Mouse (Mus musculus) B cell, adult 2 months (primary cell): ENCODE data around the gene Gm14410.
"Not testable (repeated sequence)": the region's sequence is repeated elsewhere in the genome, so short reads cannot be mapped to it uniquely, and the experiment has no call there.

Source experiments
- DNase-seq, 2 experiments: peaks; one replicate each; pipeline ENCODE4 v3.0.0; 2022

Gene Gm14410

DNA sequence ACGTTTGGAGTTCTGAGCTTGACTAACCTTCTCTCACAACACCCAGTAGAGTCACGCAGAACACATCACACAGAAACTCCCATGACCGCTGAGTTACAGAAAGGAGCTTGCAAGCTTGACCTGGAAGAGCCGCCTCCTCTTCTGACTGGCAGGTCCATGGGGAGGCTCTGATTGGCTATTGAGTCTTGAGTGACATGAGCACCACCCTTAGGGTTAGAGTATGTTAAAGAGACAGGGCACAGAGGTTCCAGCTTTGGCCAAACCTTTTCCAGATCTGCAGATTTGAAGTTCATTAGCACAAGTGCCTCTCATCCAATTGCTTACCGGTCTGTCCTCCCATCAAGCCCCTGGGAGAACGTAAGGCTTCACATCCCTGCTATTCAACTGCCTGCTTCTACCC lies at the start of gene Gm14410:
TSS of gene Gm14410 (minus strand) at position 81 of the 400 bp plus-strand sequence.
- peak; percentile 46 to 55 for DNase-seq

DNA sequence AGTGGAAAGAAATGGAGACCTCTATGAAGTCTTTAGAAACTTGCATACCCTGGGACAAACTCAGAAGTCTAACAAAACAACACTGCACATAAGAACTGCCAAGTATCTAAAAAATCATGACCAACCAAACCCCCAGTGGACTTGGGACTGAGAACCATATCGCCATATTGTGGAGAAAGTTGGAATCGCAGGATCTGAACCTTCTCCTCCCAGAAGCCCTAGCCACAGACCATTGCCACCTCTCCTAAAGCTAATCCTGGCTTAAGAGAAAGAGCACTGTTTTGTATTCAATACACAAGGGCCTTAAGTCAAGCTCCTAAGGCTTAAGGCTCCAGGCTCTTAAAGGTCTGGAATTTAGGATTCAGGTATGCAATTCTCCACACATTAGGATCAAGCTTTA lies 41.2 kb upstream of the Gm14410 start:
- not testable (repeated sequence) for DNase-seq

GRCm38 (mm10) chr2:177230461-177230860 lies 24.2 kb upstream of the Gm14410 start:
- not testable (repeated sequence) for DNase-seq

GRCm38 (mm10) chr2:177172749-177173148 lies 33.5 kb downstream of the Gm14410 start:
- DNase-seq, result not testable (repeated sequence)
